Mouse (Mus musculus) MEL (cell line): Measurements from ENCODE around the gene Srgap2.

Source experiments
- MAFK ChIP-seq: IDR thresholded peaks from 2 replicates; pipeline ENCODE4 v1.6.1; 2011; ENCODE audit warnings: low read depth, mild to moderate bottlenecking, low read length, improper control_type of control experiment, borderline replicate concordance
- MAZ ChIP-seq: IDR thresholded peaks from 2 replicates; pipeline ENCODE4 v1.6.1; 2012; ENCODE audit warnings: low read depth, mild to moderate bottlenecking, inconsistent platforms, low read length, improper control_type of control experiment
- MYC ChIP-seq: IDR thresholded peaks from 2 replicates; pipeline ENCODE4 v1.6.1; 2011; ENCODE audit warnings: low read depth, mild to moderate bottlenecking, low read length, improper control_type of control experiment, moderate library complexity
- POLR2A ChIP-seq, 2 experiments: IDR thresholded peaks; 2 replicates each; pipeline ENCODE4 v1.6.1; 2011 to 2012; ENCODE audit warnings: low read length in 2 of 2, mild to moderate bottlenecking in 2 of 2, control low read depth in 1 of 2, improper control_type of control experiment in 1 of 2, low read depth in 1 of 2, moderate library complexity in 1 of 2; ENCODE audit not compliant: control insufficient read depth in 1 of 2, insufficient read depth in 1 of 2, poor library complexity in 1 of 2

- TF ChIP-seq MAFK = no peak
- no peak for TF ChIP-seq MYC
- peak in 1 of 2 experiments; percentile 11; a peak in 1 of 4 replicates for TF ChIP-seq POLR2A (IDR thresholded peaks at IDR 0.05; ENCODE audit: control insufficient read depth in 1 of 2, insufficient read depth in 1 of 2, low read depth in 1 of 2, low read length in 2 of 2, poor library complexity in 1 of 2)
- TF ChIP-seq MAZ = 0 out of 2 replicates have a peak, but pooled peaks have one; percentile 10
These were observed 1.4 kb downstream of the Srgap2 start for GRCm38 (mm10) chr1:131525586-131526271.
